Mouse (Mus musculus): ENCODE measurements around the gene Insr. TPM values are rescaled to one million over a fixed set of nuclear protein-coding genes. Genes with fewer than 3 reads are reported as not detected.
"Not testable (repeated sequence)": the region's sequence is repeated elsewhere in the genome, so short reads cannot be mapped to it uniquely, and the experiment has no call there.

Insr gene
- polyA plus RNA-seq, 1 experiment from 2014 or later, result 49.3 TPM

DNA sequence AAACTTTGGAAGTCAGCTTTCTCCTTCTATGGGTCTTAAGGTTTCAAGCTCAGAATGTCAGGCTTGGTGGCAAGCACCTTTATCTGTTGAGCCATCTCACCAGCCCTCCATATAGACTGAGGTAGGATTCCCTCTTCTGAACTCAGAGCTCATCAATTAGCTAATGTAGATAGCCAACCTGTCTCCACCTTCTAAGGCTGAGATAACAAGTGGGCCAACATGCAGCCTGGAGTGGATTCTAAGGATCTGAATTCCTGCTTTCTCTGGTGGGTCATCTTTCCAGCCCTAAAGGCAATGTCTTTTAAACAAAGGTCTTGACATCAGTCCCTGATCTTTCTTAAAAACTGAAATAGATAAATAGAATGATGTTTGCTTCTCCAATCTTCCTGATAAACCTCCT is 70.7 kb downstream of the Insr start:
- no peak overlapping the region for H3K27ac ChIP-seq (ENCODE audit: low read depth, low read length)

DNA sequence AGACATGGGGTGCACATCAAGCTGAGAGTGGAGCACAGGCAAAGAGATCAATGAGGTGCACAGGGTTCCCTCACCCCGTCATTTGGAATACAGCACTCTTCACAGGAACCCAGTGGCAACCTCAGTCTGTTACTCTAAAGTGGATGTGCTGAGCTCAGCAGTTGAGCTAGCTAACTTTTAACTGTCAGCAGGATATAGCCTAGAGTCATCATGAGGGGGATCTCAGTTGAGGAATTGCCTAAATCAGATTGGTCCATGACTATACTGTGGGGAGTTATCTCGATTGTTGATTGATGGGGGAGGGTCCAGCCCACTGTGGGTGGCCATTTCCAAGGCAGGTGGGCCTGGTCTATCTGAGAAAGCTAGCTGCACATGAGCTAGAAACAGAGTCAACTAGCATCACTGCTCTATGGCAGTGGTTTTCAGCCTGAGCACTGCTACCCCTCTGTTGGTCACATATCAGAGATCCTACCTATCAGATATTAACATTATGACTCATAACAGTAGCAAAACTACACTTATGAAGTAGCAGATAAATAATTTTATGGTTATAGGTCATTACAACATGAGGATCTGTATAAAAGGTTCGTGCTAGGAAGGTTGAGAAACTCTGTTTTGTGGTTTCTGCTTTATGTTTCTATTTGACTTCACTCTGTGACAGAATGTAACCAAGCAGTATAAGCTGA is 74.5 kb downstream of the Insr start:
- Histone ChIP-seq H3K9ac (ENCODE audit: low read depth, low read length) (no peak overlapping the region), H3K4me1 (replicated peaks; ENCODE audit: control insufficient read depth, insufficient read depth, low read length) (no peaks in the 10 kb centered on the region), H3K4me3 (ENCODE audit: low read depth, low read length) (no peak overlapping the region), H3K4me2 (replicated peaks; ENCODE audit: low read depth, low read length) (no peak overlapping the region), H3K27me3 (ENCODE audit: control insufficient read depth, insufficient read depth, low read length) (no peaks in the 10 kb centered on the region), H3K36me3 (ENCODE audit: control insufficient read depth, insufficient read depth, low read length) (no peaks in the 10 kb centered on the region), H3K9me3 (ENCODE audit: control insufficient read depth, low read length) (no peaks in the 10 kb centered on the region), H3K27ac (ENCODE audit: low read depth, low read length) (no peak overlapping the region)
- WGBS, result 90% methylated on average over 3 of the region's 3 CpGs
- no peak for ATAC-seq (ENCODE audit: low FRiP score)
- DNase-seq (ENCODE audit: low spot score), result no peak

More for the DNA sequence above, 70.7 kb downstream of the Insr start:
- Histone ChIP-seq H3K4me1 (replicated peaks; ENCODE audit: control insufficient read depth, insufficient read depth, low read length) (no peaks in the 10 kb centered on the region), H3K27me3 (ENCODE audit: control insufficient read depth, insufficient read depth, low read length) (no peaks in the 10 kb centered on the region), H3K9ac (ENCODE audit: low read depth, low read length) (no peak overlapping the region), H3K36me3 (ENCODE audit: control insufficient read depth, insufficient read depth, low read length) (no peaks in the 10 kb centered on the region), H3K4me2 (replicated peaks; ENCODE audit: low read depth, low read length) (no peak overlapping the region), H3K9me3 (ENCODE audit: control insufficient read depth, low read length) (no peaks in the 10 kb centered on the region), H3K4me3 (ENCODE audit: low read depth, low read length) (no peak overlapping the region)
- ATAC-seq (ENCODE audit: low FRiP score), result no peak
- no peak for DNase-seq (ENCODE audit: low spot score)

DNA sequence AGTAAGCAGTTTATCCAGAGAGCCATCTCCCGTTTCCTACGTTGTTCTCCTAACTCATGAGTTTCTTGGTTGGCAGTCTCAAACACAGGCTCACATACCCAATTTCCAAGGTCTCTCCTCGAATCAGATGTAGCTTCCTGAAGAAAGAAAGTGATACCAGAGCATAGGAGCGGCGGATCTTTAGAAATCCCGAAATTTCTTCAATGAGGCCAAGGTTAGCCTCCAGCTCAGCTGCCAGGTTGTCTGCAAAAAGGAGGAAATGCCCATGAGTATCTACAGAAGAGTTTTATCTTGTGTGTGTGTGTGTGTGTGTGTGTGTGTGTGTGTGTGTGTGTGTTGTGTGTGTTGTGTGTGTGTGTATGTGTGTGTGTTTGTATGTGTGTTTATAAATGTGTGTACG is 76.6 kb downstream of the Insr start:
- ATAC-seq (ENCODE audit: low FRiP score) (no peak), DNase-seq (ENCODE audit: low spot score) (no peak)
- Histone ChIP-seq H3K4me3 (ENCODE audit: low read depth, low read length) (no peak overlapping the region), H3K27me3 (ENCODE audit: control insufficient read depth, insufficient read depth, low read length) (no peaks in the 10 kb centered on the region), H3K9ac (ENCODE audit: low read depth, low read length) (no peak overlapping the region), H3K4me1 (replicated peaks; ENCODE audit: control insufficient read depth, insufficient read depth, low read length) (no peaks in the 10 kb centered on the region), H3K9me3 (ENCODE audit: control insufficient read depth, low read length) (no peaks in the 10 kb centered on the region), H3K27ac (ENCODE audit: low read depth, low read length) (no peak overlapping the region), H3K36me3 (ENCODE audit: control insufficient read depth, insufficient read depth, low read length) (0 out of 2 replicates have a peak, but pooled peaks cover 1% of the 10 kb centered on the region), H3K4me2 (replicated peaks; ENCODE audit: low read depth, low read length) (no peak overlapping the region)
- 95% methylated on average over 7 of the region's 7 CpGs for WGBS

- DNase-seq (ENCODE audit: low spot score); H3K27ac ChIP-seq (ENCODE audit: low read depth, low read length); H3K4me3 ChIP-seq (ENCODE audit: low read depth, low read length); H3K9me3 ChIP-seq (ENCODE audit: control insufficient read depth, low read length); H3K36me3 ChIP-seq (ENCODE audit: control insufficient read depth, insufficient read depth, low read length); H3K4me2 ChIP-seq (replicated peaks; ENCODE audit: low read depth, low read length); H3K27me3 ChIP-seq (ENCODE audit: control insufficient read depth, insufficient read depth, low read length); H3K9ac ChIP-seq (ENCODE audit: low read depth, low read length); ATAC-seq (ENCODE audit: low FRiP score); H3K4me1 ChIP-seq (replicated peaks; ENCODE audit: control insufficient read depth, insufficient read depth, low read length): not testable (repeated sequence)
These were observed 85.1 kb downstream of the Insr start for GRCm38 (mm10) chr8:3194297-3194696.

DNA sequence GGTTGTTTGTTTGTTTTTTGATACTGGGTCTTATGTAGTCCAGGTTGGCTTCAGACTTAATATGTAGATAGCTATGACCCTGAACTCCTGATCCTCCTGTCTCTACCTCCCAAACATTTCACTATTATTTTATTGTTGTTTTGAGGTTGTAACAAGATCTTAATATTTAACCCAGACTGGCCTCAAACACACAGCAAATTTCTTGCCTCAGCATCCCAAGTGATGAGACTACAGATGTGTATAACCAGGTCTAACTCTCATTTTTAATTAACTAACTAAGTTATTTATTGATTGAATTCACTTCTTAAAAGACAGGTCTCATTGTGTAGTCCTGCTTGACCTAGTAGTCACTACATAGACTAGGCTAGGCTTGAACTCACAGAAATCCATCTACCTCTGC is 88.4 kb downstream of the Insr start:
- H3K4me2 ChIP-seq (replicated peaks; ENCODE audit: low read depth, low read length), result no peak overlapping the region
- H3K4me3 ChIP-seq (ENCODE audit: low read depth, low read length), result no peak overlapping the region
- no peak overlapping the region for H3K9ac ChIP-seq (ENCODE audit: low read depth, low read length)
- no peaks in the 10 kb centered on the region for H3K9me3 ChIP-seq (ENCODE audit: control insufficient read depth, low read length)
- no peaks in the 10 kb centered on the region for H3K27me3 ChIP-seq (ENCODE audit: control insufficient read depth, insufficient read depth, low read length)
- H3K4me1 ChIP-seq (replicated peaks; ENCODE audit: control insufficient read depth, insufficient read depth, low read length), result no peaks in the 10 kb centered on the region
- DNase-seq (ENCODE audit: low spot score) (no peak), ATAC-seq (ENCODE audit: low FRiP score) (no peak)
- H3K27ac ChIP-seq (ENCODE audit: low read depth, low read length), result no peak overlapping the region
- H3K36me3 ChIP-seq (ENCODE audit: control insufficient read depth, insufficient read depth, low read length), result peaks cover 7% of the 10 kb centered on the region; the same call in 1 of the 2 replicates

- H3K9ac ChIP-seq (ENCODE audit: low read depth, low read length), result no peak overlapping the region
- no peaks in the 10 kb centered on the region for H3K27me3 ChIP-seq (ENCODE audit: control insufficient read depth, insufficient read depth, low read length)
- ATAC-seq (ENCODE audit: low FRiP score) (no peak), DNase-seq (ENCODE audit: low spot score) (no peak)
- peaks cover 5% of the 10 kb centered on the region; the same call in 1 of the 2 replicates for H3K36me3 ChIP-seq (ENCODE audit: control insufficient read depth, insufficient read depth, low read length)
- no peaks in the 10 kb centered on the region for H3K9me3 ChIP-seq (ENCODE audit: control insufficient read depth, low read length)
- WGBS, result 71% methylated on average over 1 of the region's 1 CpGs
- no peak overlapping the region for H3K4me3 ChIP-seq (ENCODE audit: low read depth, low read length)
- H3K27ac ChIP-seq (ENCODE audit: low read depth, low read length), result no peak overlapping the region
- no peak overlapping the region for H3K4me2 ChIP-seq (replicated peaks; ENCODE audit: low read depth, low read length)
- H3K4me1 ChIP-seq (replicated peaks; ENCODE audit: control insufficient read depth, insufficient read depth, low read length), result no peaks in the 10 kb centered on the region
These were observed 92.0 kb downstream of the Insr start for GRCm38 (mm10) chr8:3187456-3187855.

GRCm38 (mm10) chr8:3179930-3180329 is 99.5 kb downstream of the Insr start:
- WGBS, result 88% methylated on average over 1 of the region's 1 CpGs
- Histone ChIP-seq H3K9ac (ENCODE audit: low read depth, low read length) (no peak overlapping the region), H3K4me1 (replicated peaks; ENCODE audit: control insufficient read depth, insufficient read depth, low read length) (no peaks in the 10 kb centered on the region), H3K4me2 (replicated peaks; ENCODE audit: low read depth, low read length) (no peak overlapping the region), H3K9me3 (ENCODE audit: control insufficient read depth, low read length) (no peaks in the 10 kb centered on the region), H3K4me3 (ENCODE audit: low read depth, low read length) (no peak overlapping the region), H3K27me3 (ENCODE audit: control insufficient read depth, insufficient read depth, low read length) (no peaks in the 10 kb centered on the region), H3K27ac (ENCODE audit: low read depth, low read length) (no peak overlapping the region), H3K36me3 (ENCODE audit: control insufficient read depth, insufficient read depth, low read length) (peaks cover 6% of the 10 kb centered on the region; the same call in 1 of the 2 replicates)
- DNase-seq (ENCODE audit: low spot score) (peak; percentile 10), ATAC-seq (ENCODE audit: low FRiP score) (no peak)

- Histone ChIP-seq H3K4me3 (ENCODE audit: low read depth, low read length) (no peak overlapping the region), H3K4me2 (replicated peaks; ENCODE audit: low read depth, low read length) (no peak overlapping the region), H3K27ac (ENCODE audit: low read depth, low read length) (no peak overlapping the region), H3K9ac (ENCODE audit: low read depth, low read length) (no peak overlapping the region), H3K27me3 (ENCODE audit: control insufficient read depth, insufficient read depth, low read length) (no peaks in the 10 kb centered on the region), H3K36me3 (ENCODE audit: control insufficient read depth, insufficient read depth, low read length) (peaks cover 5% of the 10 kb centered on the region; the same call in 1 of the 2 replicates), H3K9me3 (ENCODE audit: control insufficient read depth, low read length) (no peaks in the 10 kb centered on the region), H3K4me1 (replicated peaks; ENCODE audit: control insufficient read depth, insufficient read depth, low read length) (no peaks in the 10 kb centered on the region)
- no peak for DNase-seq (ENCODE audit: low spot score)
- no peak for ATAC-seq (ENCODE audit: low FRiP score)
- WGBS, result 95% methylated on average over 4 of the region's 4 CpGs
These were observed 102.0 kb downstream of the Insr start for GRCm38 (mm10) chr8:3177440-3177839.

GRCm38 (mm10) chr8:3172246-3172645 is 107.2 kb downstream of the Insr start:
- Histone ChIP-seq H3K4me2 (replicated peaks; ENCODE audit: low read depth, low read length) (no peak overlapping the region), H3K9ac (ENCODE audit: low read depth, low read length) (no peak overlapping the region), H3K4me3 (ENCODE audit: low read depth, low read length) (no peak overlapping the region), H3K4me1 (replicated peaks; ENCODE audit: control insufficient read depth, insufficient read depth, low read length) (no peaks in the 10 kb centered on the region), H3K27ac (ENCODE audit: low read depth, low read length) (no peak overlapping the region), H3K36me3 (ENCODE audit: control insufficient read depth, insufficient read depth, low read length) (peaks cover 7% of the 10 kb centered on the region; the same call in 1 of the 2 replicates), H3K27me3 (ENCODE audit: control insufficient read depth, insufficient read depth, low read length) (no peaks in the 10 kb centered on the region), H3K9me3 (ENCODE audit: control insufficient read depth, low read length) (no peaks in the 10 kb centered on the region)
- ATAC-seq (ENCODE audit: low FRiP score) (no peak), DNase-seq (ENCODE audit: low spot score) (no peak)
- WGBS, result 83% methylated on average over 1 of the region's 1 CpGs

All from hindbrain, embryonic 11.5 days (tissue).